Mouse (Mus musculus) heart, postnatal 0 days (tissue): ENCODE measurements at regions not wholly inside any gene's neighbourhood (a gene's known extent, or its start where the extent isn't known, plus 50 kb on each side); places are given as distances from the start of the nearest gene placed in this dataset.

ENCODE experiments used
- CTCF ChIP-seq: IDR thresholded peaks from 2 replicates; pipeline ENCODE4 v1.5.1; 2016; ENCODE audit warnings: antibody characterized with exemption, control low read depth, low read depth
- EP300 ChIP-seq: IDR thresholded peaks from 2 replicates; pipeline ENCODE4 v1.6.1; 2016; ENCODE audit warnings: antibody characterized with exemption, low read depth

GRCm38 (mm10) chr15:93910158-93910557 lies 314.5 kb upstream of the Prickle1 start:
- TF ChIP-seq CTCF = no peak
- no peak for TF ChIP-seq EP300
